ENCODE assay signal across 24 mouse cellular contexts in genomic region chr4:99281711-99282110, GRCm38 (mm10). TPM values are rescaled to one million over a fixed set of nuclear protein-coding genes. Genes with fewer than 3 reads are reported as not detected.
A peak's percentile ranks its signal among the peaks of the same experiment; 100 is the strongest.
DNase-seq lines count a peak whose midpoint lies in the region; ATAC-seq lines count a peak whose summit lies in the region.
"Had no signal": no experiment of that assay in that cellular context is flagged by ENCODE, and none has a peak within 500 bp of the region (broad histone marks: within the 10 kb centered on the region; RNA-seq: fewer than 3 reads in every experiment).

No protein-coding gene starts in this region.

- no peaks in the 10 kb centered on the region for H3K27me3 ChIP-seq in forebrain, embryonic 11.5 days (ENCODE audit: control insufficient read depth, insufficient read depth, low read length)
- no peaks in the 10 kb centered on the region for H3K27me3 ChIP-seq in forebrain, embryonic 15.5 days
- no peaks in the 10 kb centered on the region for H3K27me3 ChIP-seq in midbrain, embryonic 11.5 days (ENCODE audit: control insufficient read depth, insufficient read depth, low read length)
- no peaks in the 10 kb centered on the region for H3K27me3 ChIP-seq in midbrain, embryonic 14.5 days (ENCODE audit: control insufficient read depth, insufficient read depth, low read length)
- H3K27me3 ChIP-seq: CH12.LX, Patski had no signal

- no peaks in the 10 kb centered on the region for H3K36me3 ChIP-seq in forebrain, embryonic 11.5 days (ENCODE audit: control insufficient read depth, insufficient read depth, low read length)
- no peaks in the 10 kb centered on the region for H3K36me3 ChIP-seq in forebrain, embryonic 15.5 days
- H3K36me3 ChIP-seq in midbrain, embryonic 11.5 days (ENCODE audit: control insufficient read depth, insufficient read depth, low read length) = no peaks in the 10 kb centered on the region
- no peaks in the 10 kb centered on the region for H3K36me3 ChIP-seq in midbrain, embryonic 14.5 days (ENCODE audit: control insufficient read depth, insufficient read depth, low read length)
- H3K36me3 ChIP-seq: G1E had no signal

- no peaks in the 10 kb centered on the region for H3K4me1 ChIP-seq in forebrain, embryonic 11.5 days (replicated peaks; ENCODE audit: control insufficient read depth, insufficient read depth, low read length)
- no peaks in the 10 kb centered on the region for H3K4me1 ChIP-seq in forebrain, embryonic 15.5 days
- H3K4me1 ChIP-seq in midbrain, embryonic 11.5 days (ENCODE audit: control insufficient read depth, insufficient read depth, low read length) = no peaks in the 10 kb centered on the region
- no peaks in the 10 kb centered on the region for H3K4me1 ChIP-seq in midbrain, embryonic 14.5 days (ENCODE audit: control insufficient read depth, insufficient read depth, low read length)

- no peaks in the 10 kb centered on the region for H3K9me3 ChIP-seq in forebrain, embryonic 11.5 days (ENCODE audit: control insufficient read depth, low read length)
- H3K9me3 ChIP-seq in forebrain, embryonic 15.5 days = no peaks in the 10 kb centered on the region
- H3K9me3 ChIP-seq in midbrain, embryonic 11.5 days (ENCODE audit: control insufficient read depth, low read length) = no peaks in the 10 kb centered on the region
- H3K9me3 ChIP-seq in midbrain, embryonic 14.5 days (ENCODE audit: control insufficient read depth, low read length) = no peaks in the 10 kb centered on the region

- H3K4me2 ChIP-seq in forebrain, embryonic 11.5 days (ENCODE audit: low read depth, low read length, severe bottlenecking) = no peak overlapping the region
- H3K4me2 ChIP-seq in forebrain, embryonic 15.5 days (replicated peaks) = no peak overlapping the region
- H3K4me2 ChIP-seq in midbrain, embryonic 11.5 days = no peak overlapping the region
- no peak overlapping the region for H3K4me2 ChIP-seq in midbrain, embryonic 14.5 days (ENCODE audit: low read length)

- no peak overlapping the region for H3K4me3 ChIP-seq in forebrain, embryonic 11.5 days (ENCODE audit: low read depth, low read length)
- H3K4me3 ChIP-seq in forebrain, embryonic 15.5 days = no peak overlapping the region
- no peak overlapping the region for H3K4me3 ChIP-seq in midbrain, embryonic 11.5 days (ENCODE audit: low read depth, low read length)
- no peak overlapping the region for H3K4me3 ChIP-seq in midbrain, embryonic 14.5 days (replicated peaks; ENCODE audit: low read depth, low read length)

- intact Hi-C loops in heart, postnatal 25 days (cut with DNase I) = no loop called here

- H3K27ac ChIP-seq in forebrain, embryonic 11.5 days (ENCODE audit: low read depth, low read length) = no peak overlapping the region
- no peak overlapping the region for H3K27ac ChIP-seq in forebrain, embryonic 15.5 days (replicated peaks)
- H3K27ac ChIP-seq in midbrain, embryonic 11.5 days (ENCODE audit: low read depth, low read length) = no peak overlapping the region
- H3K27ac ChIP-seq in midbrain, embryonic 14.5 days (replicated peaks; ENCODE audit: low read depth, low read length) = no peak overlapping the region

- peak; percentile 39 for DNase-seq in forebrain, embryonic 11.5 days (ENCODE audit: low spot score)
- peak; percentile 62 for DNase-seq in heart, adult 11 months
- no peak for DNase-seq in heart, postnatal 25 days (ENCODE audit: low spot score)
- DNase-seq in midbrain, embryonic 11.5 days (ENCODE audit: low spot score, missing footprints) = peak; percentile 70
- no peak for DNase-seq in midbrain, embryonic 14.5 days
- DNase-seq: adrenal gland, adult 2 months; adrenal gland, adult 8-10 months; adrenal gland, postnatal 10 days; adrenal gland, postnatal 14 days; adrenal gland, postnatal 25 days; adrenal gland, postnatal 36 days; B cell, adult 2 months; cerebellum, adult 11 months; cerebellum, adult 11-12 months; cerebellum, adult 18-20 months had no signal

- no peak for ATAC-seq in forebrain, embryonic 11.5 days (replicated peaks; ENCODE audit: low FRiP score)
- no peak for ATAC-seq in forebrain, embryonic 15.5 days (replicated peaks)
- ATAC-seq in midbrain, embryonic 11.5 days (ENCODE audit: low FRiP score) = no peak
- no peak for ATAC-seq in midbrain, embryonic 14.5 days (ENCODE audit: low FRiP score, low TSS enrichment)
- ATAC-seq: activated CD4-positive, CD25-positive, alpha-beta regulatory T cell, adult 4 months; CD4-positive, CD25-positive, alpha-beta regulatory T cell, adult 4 months; Patski had no signal

- WGBS in forebrain, embryonic 11.5 days = 88% methylated on average over 7 of the region's 7 CpGs
- WGBS in forebrain, embryonic 15.5 days = 86% methylated on average over 7 of the region's 7 CpGs
- WGBS in midbrain, embryonic 11.5 days = 83% methylated on average over 7 of the region's 7 CpGs
- WGBS in midbrain, embryonic 14.5 days = 89% methylated on average over 7 of the region's 7 CpGs

- H3K9ac ChIP-seq in forebrain, embryonic 11.5 days (ENCODE audit: low read length) = no peak overlapping the region
- H3K9ac ChIP-seq in forebrain, embryonic 15.5 days (replicated peaks) = no peak overlapping the region
- H3K9ac ChIP-seq in midbrain, embryonic 11.5 days (ENCODE audit: low read length) = no peak overlapping the region
- no peak overlapping the region for H3K9ac ChIP-seq in midbrain, embryonic 14.5 days (replicated peaks; ENCODE audit: low read length)

RNA-seq across cellular contexts. Expression of gene Gm12689, which starts 14.0 kb away (rescaled TPM):
- polyA plus RNA-seq in forebrain, embryonic 11.5 days (2014; fragmentation: Nextera tagmentation; extraction: Ambion mirVana) = 0.36 TPM in 1 of 2 replicates, not detected in the other
- 0.33 and 0.36 TPM in 2 replicates for polyA plus RNA-seq in forebrain, embryonic 15.5 days (2015; fragmentation: Nextera tagmentation; extraction: Ambion mirVana)
- total RNA-seq in heart, postnatal 25 days (2021) = not detected
- polyA plus RNA-seq in midbrain, embryonic 11.5 days (2014; fragmentation: Nextera tagmentation; extraction: Ambion mirVana) = 0.33 TPM in 1 of 2 replicates, not detected in the other
- polyA plus RNA-seq in midbrain, embryonic 14.5 days (2014; fragmentation: Nextera tagmentation; extraction: Ambion mirVana) = 0.36 TPM in 1 of 2 replicates, not detected in the other
- total RNA-seq: adrenal gland, adult 18-20 months; adrenal gland, postnatal 14 days; CH12.LX; ES-E14; G1E; MEL had no signal
- polyA plus RNA-seq: activated CD4-positive, CD25-positive, alpha-beta regulatory T cell, adult 4 months; G1E; Patski had no signal

Comparison
In these comparisons a context has a peak if more than half of its experiments do, and no peak if none do; other contexts are left out.
1. DNase-seq: peak in forebrain, embryonic 11.5 days (single experiment), heart, adult 11 months (single experiment) and midbrain, embryonic 11.5 days (single experiment); none in heart, postnatal 25 days (single experiment) and midbrain, embryonic 14.5 days (single experiment).